Mouse (Mus musculus): ENCODE measurements around the gene Trim47. TPM values are rescaled to one million over a fixed set of nuclear protein-coding genes. Genes with fewer than 3 reads are reported as not detected.

Trim47 gene
- total and polyA plus RNA-seq, 2 experiments from 2014 or later: 9.0 to 16.8 TPM

- Histone ChIP-seq H3K4me3 (ENCODE audit: low read depth, low read length) (no peak overlapping the region), H3K4me2 (ENCODE audit: low read depth, low read length, poor library complexity, severe bottlenecking) (no peak overlapping the region), H3K4me1 (ENCODE audit: insufficient read depth, low read length) (no peaks in the 10 kb centered on the region), H3K36me3 (ENCODE audit: insufficient read depth, low read length) (peaks cover 5% of the 10 kb centered on the region; the same call in 1 of the 2 replicates), H3K27ac (ENCODE audit: low read depth, low read length) (no peak overlapping the region), H3K9ac (replicated peaks; ENCODE audit: low read length, poor library complexity, severe bottlenecking) (no peak overlapping the region), H3K27me3 (ENCODE audit: insufficient read depth, low read length) (no peaks in the 10 kb centered on the region), H3K9me3 (ENCODE audit: low read length) (no peaks in the 10 kb centered on the region)
- 67% methylated on average over 7 of the region's 7 CpGs for WGBS
- no peak for TF ChIP-seq CTCF (IDR thresholded peaks at IDR 0.05)
- ATAC-seq (ENCODE audit: low FRiP score): no peak
- no peak for DNase-seq (ENCODE audit: low spot score)
These were observed 52.5 kb downstream of the Trim47 start for GRCm38 (mm10) chr11:116074436-116074991.

DNA sequence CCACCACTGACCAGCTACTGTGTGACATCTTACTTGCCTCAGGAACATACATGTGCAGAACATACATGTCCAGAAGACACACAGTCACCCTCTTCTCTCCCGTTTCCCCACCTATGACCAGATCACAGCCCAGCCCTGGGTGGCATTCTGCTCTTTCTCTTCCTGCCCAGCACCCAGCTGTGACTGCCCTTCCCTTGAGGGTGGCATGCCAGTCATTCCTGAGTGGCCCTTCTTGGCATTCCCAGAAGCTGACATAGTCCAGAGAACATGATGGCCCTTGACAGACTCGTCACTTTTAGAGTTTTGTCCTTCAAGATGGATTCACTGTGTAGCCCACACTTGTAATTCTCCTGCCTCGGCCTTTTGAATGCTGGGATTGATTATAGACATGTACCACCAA, 54.4 kb downstream of the Trim47 start:
- no peaks in the 10 kb centered on the region for H3K36me3 ChIP-seq (ENCODE audit: insufficient read depth, low read length)
- H3K9ac ChIP-seq (replicated peaks; ENCODE audit: low read length, poor library complexity, severe bottlenecking): no peak overlapping the region
- no peak for DNase-seq (ENCODE audit: low spot score)
- whole genome bisulfite sequencing: 83% methylated on average over 3 of the region's 3 CpGs
- H3K4me3 ChIP-seq (ENCODE audit: low read depth, low read length): no peak overlapping the region
- no peaks in the 10 kb centered on the region for H3K4me1 ChIP-seq (ENCODE audit: insufficient read depth, low read length)
- no peak for ATAC-seq (ENCODE audit: low FRiP score)
- TF ChIP-seq CTCF (IDR thresholded peaks at IDR 0.05): no peak
- no peak overlapping the region for H3K4me2 ChIP-seq (ENCODE audit: low read depth, low read length, poor library complexity, severe bottlenecking)
- no peak overlapping the region for H3K27ac ChIP-seq (ENCODE audit: low read depth, low read length)
- no peaks in the 10 kb centered on the region for H3K9me3 ChIP-seq (ENCODE audit: low read length)
- no peaks in the 10 kb centered on the region for H3K27me3 ChIP-seq (ENCODE audit: insufficient read depth, low read length)

- Histone ChIP-seq H3K4me2 (ENCODE audit: low read depth, low read length, poor library complexity, severe bottlenecking) (no peak overlapping the region), H3K9ac (replicated peaks; ENCODE audit: low read length, poor library complexity, severe bottlenecking) (no peak overlapping the region), H3K27ac (ENCODE audit: low read depth, low read length) (no peak overlapping the region), H3K36me3 (ENCODE audit: insufficient read depth, low read length) (no peaks in the 10 kb centered on the region), H3K9me3 (ENCODE audit: low read length) (no peaks in the 10 kb centered on the region), H3K4me1 (ENCODE audit: insufficient read depth, low read length) (no peaks in the 10 kb centered on the region), H3K4me3 (ENCODE audit: low read depth, low read length) (no peak overlapping the region), H3K27me3 (ENCODE audit: insufficient read depth, low read length) (no peaks in the 10 kb centered on the region)
- no peak for DNase-seq (ENCODE audit: low spot score)
- ATAC-seq (ENCODE audit: low FRiP score): no peak
- peak; percentile 48 for TF ChIP-seq CTCF (IDR thresholded peaks at IDR 0.05)
- 71% methylated on average over 5 of the region's 5 CpGs for WGBS
These were observed 55.5 kb downstream of the Trim47 start for GRCm38 (mm10) chr11:116071510-116071909.

DNA sequence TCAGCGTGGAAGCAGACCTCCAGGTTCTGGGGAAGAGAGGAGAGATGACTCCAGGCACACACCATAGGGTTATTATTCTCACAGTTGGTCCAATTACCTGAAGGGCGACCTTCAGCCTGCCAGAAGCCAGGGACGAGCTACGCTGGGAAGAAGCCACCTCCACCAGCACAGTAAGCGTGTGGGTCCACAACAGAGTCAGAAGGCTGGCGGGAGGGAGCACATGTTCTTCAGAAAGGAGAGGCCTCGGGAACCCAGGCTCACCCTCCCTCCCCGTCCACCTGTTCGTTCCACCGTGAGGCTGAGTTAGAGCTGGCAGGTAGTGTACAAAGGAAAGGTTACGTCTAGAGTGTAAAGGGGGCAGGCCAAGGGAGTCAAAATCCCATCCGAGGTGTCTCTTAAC, 61.7 kb downstream of the Trim47 start:
- Histone ChIP-seq H3K4me2 (ENCODE audit: low read depth, low read length, poor library complexity, severe bottlenecking) (no peak overlapping the region), H3K9me3 (ENCODE audit: low read length) (no peaks in the 10 kb centered on the region), H3K4me1 (ENCODE audit: insufficient read depth, low read length) (no peaks in the 10 kb centered on the region), H3K4me3 (ENCODE audit: low read depth, low read length) (no peak overlapping the region), H3K9ac (replicated peaks; ENCODE audit: low read length, poor library complexity, severe bottlenecking) (no peak overlapping the region), H3K27me3 (ENCODE audit: insufficient read depth, low read length) (no peaks in the 10 kb centered on the region), H3K36me3 (ENCODE audit: insufficient read depth, low read length) (peaks cover 16% of the 10 kb centered on the region), H3K27ac (ENCODE audit: low read depth, low read length) (no peak overlapping the region)
- TF ChIP-seq CTCF (IDR thresholded peaks at IDR 0.05): no peak
- no peak for ATAC-seq (ENCODE audit: low FRiP score)
- 91% methylated on average over 12 of the region's 12 CpGs for WGBS
- DNase-seq (ENCODE audit: low spot score): no peak

DNA sequence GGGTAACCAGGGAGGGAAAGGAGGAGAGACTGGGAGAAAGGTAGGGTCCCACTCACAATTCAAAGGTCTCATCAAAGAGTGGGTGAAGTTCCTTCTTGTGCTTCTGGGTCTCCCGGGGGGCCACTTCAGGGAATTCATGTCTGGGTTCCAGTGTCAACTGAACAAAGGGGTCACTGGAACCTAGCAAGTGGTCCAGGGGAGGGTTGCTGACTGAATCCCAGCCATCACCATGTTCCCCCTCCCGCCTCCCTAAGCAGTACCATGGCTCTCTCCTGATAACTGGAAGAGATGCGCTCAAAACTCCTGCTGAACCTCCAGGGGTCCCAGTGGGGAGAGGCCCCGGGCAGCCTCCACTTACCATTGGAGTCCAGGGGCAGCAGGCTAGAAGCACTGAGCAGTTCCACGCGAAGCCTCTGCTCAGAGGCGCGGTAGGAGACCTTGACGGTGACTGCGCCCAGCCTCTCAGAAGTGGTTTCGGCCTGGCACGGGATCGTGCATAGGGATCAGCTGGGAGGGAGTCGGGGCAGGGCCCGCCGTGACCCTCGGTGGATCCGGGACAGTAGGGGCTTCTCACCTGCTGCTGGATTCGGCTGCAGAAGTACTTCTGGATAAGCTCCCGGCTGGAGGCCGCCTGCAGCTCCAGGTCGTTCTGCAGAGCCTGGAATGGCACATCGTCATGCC, 62.7 kb downstream of the Trim47 start:
- no peaks in the 10 kb centered on the region for H3K4me1 ChIP-seq (ENCODE audit: insufficient read depth, low read length)
- WGBS: 68% methylated on average over 23 of the region's 23 CpGs
- H3K27me3 ChIP-seq (ENCODE audit: insufficient read depth, low read length): no peaks in the 10 kb centered on the region
- no peak for DNase-seq (ENCODE audit: low spot score)
- peaks cover 26% of the 10 kb centered on the region for H3K36me3 ChIP-seq (ENCODE audit: insufficient read depth, low read length)
- ATAC-seq (ENCODE audit: low FRiP score): no peak
- no peak overlapping the region for H3K4me2 ChIP-seq (ENCODE audit: low read depth, low read length, poor library complexity, severe bottlenecking)
- no peak for TF ChIP-seq CTCF (IDR thresholded peaks at IDR 0.05)
- H3K4me3 ChIP-seq (ENCODE audit: low read depth, low read length): no peak overlapping the region
- H3K27ac ChIP-seq (ENCODE audit: low read depth, low read length): no peak overlapping the region
- no peak overlapping the region for H3K9ac ChIP-seq (replicated peaks; ENCODE audit: low read length, poor library complexity, severe bottlenecking)
- no peaks in the 10 kb centered on the region for H3K9me3 ChIP-seq (ENCODE audit: low read length)

GRCm38 (mm10) chr11:116063562-116063961, 63.4 kb downstream of the Trim47 start:
- Histone ChIP-seq H3K27ac (ENCODE audit: low read depth, low read length) (no peak overlapping the region), H3K27me3 (ENCODE audit: insufficient read depth, low read length) (no peaks in the 10 kb centered on the region), H3K4me2 (ENCODE audit: low read depth, low read length, poor library complexity, severe bottlenecking) (no peak overlapping the region), H3K36me3 (ENCODE audit: insufficient read depth, low read length) (peaks cover 34% of the 10 kb centered on the region), H3K9ac (replicated peaks; ENCODE audit: low read length, poor library complexity, severe bottlenecking) (0 out of 2 replicates have a peak overlapping the region, but pooled peaks have one; percentile 19), H3K4me1 (ENCODE audit: insufficient read depth, low read length) (no peaks in the 10 kb centered on the region), H3K4me3 (ENCODE audit: low read depth, low read length) (no peak overlapping the region), H3K9me3 (ENCODE audit: low read length) (no peaks in the 10 kb centered on the region)
- 64% methylated on average over 13 of the region's 13 CpGs for WGBS
- TF ChIP-seq CTCF (IDR thresholded peaks at IDR 0.05): no peak
- ATAC-seq (ENCODE audit: low FRiP score) (no peak), DNase-seq (ENCODE audit: low spot score) (peak; percentile 44)

All from midbrain, postnatal 0 days (tissue).